Mouse (Mus musculus) liver, postnatal 0 days (tissue): ENCODE results near the gene Hoxa3. TPM values are rescaled to one million over a fixed set of nuclear protein-coding genes. Genes with fewer than 3 reads are reported as not detected.

Experiments used
- ATAC-seq: fragments of 200-750 bp; cut with Nextera tagmentation; 2 replicates; pipeline ENCODE4 v1.8.0; 2017; ENCODE audit warnings: mild to moderate bottlenecking, moderate library complexity
- DNase-seq: peaks from one replicate; pipeline ENCODE4 v3.0.0-alpha.2; 2016
- H3K27ac ChIP-seq: fragments of 300-500 bp; sonication (generic); 2 replicates; pipeline ENCODE4 v1.5.1; 2014; ENCODE audit warnings: antibody characterized with exemption, moderate library complexity, mild to moderate bottlenecking, low read depth
- H3K27me3 ChIP-seq: fragments of 300-500 bp; sonication (generic); 2 replicates; pipeline ENCODE4 v1.6.1; 2014; ENCODE audit warnings: low read length, control low read depth, mixed read lengths; ENCODE audit not compliant: insufficient read depth
- H3K36me3 ChIP-seq: fragments of 300-500 bp; sonication (generic); replicated peaks from 2 replicates; pipeline ENCODE4 v1.6.1; 2014; ENCODE audit warnings: mild to moderate bottlenecking, control low read depth, low read length, moderate library complexity, mixed read lengths; ENCODE audit not compliant: insufficient read depth
- H3K4me1 ChIP-seq: fragments of 300-500 bp; sonication (generic); 2 replicates; pipeline ENCODE4 v1.6.1; 2014; ENCODE audit warnings: antibody characterized with exemption, mild to moderate bottlenecking, control low read depth; ENCODE audit not compliant: insufficient read depth
- H3K4me2 ChIP-seq: fragments of 300-500 bp; sonication (generic); 2 replicates; pipeline ENCODE4 v1.6.1; 2014; ENCODE audit warnings: low read depth, mild to moderate bottlenecking, low read length, moderate library complexity, mixed read lengths
- H3K4me3 ChIP-seq: fragments of 300-500 bp; sonication (generic); 2 replicates; pipeline ENCODE4 v1.5.1; 2014; ENCODE audit warnings: low read depth, low read length
- H3K9ac ChIP-seq: fragments of 300-500 bp; sonication (generic); replicated peaks from 2 replicates; pipeline ENCODE4 v1.6.1; 2014; ENCODE audit warnings: mild to moderate bottlenecking, moderate library complexity
- H3K9me3 ChIP-seq: fragments of 300-500 bp; sonication (generic); 2 replicates; pipeline ENCODE4 v1.6.1; 2016; ENCODE audit warnings: mild to moderate bottlenecking, control low read depth, low read length, mixed read lengths
- CTCF ChIP-seq: sonication (generic); IDR thresholded peaks from 2 replicates; pipeline ENCODE4 v1.5.1; 2016; ENCODE audit warnings: antibody characterized with exemption, low read depth
- EP300 ChIP-seq: IDR thresholded peaks from 2 replicates; pipeline ENCODE4 v1.6.1; 2016; ENCODE audit warnings: antibody characterized with exemption, low read depth, mild to moderate bottlenecking
- WGBS: fragments of 180-500 bp; shearing (Covaris S2); extraction: QIAGEN DNeasy Blood & Tissue Kit; methylation state at CpG from one replicate; pipeline ENCODE4 v1.1.7; 2014; ENCODE audit not compliant: insufficient replicate concordance; 5-methylcytosine and 5-hydroxymethylcytosine counted together
- polyA plus RNA-seq: library from polyadenylated mRNA; unstranded; fragments of >200 nt; fragmentation: Nextera tagmentation; extraction: Ambion mirVana; gene quantifications from 2 replicates; pipeline ENCODE4 v1.2.1, GENCODE M21; 2015

Hoxa3 gene
- polyA plus RNA-seq, 1 experiment from 2014 or later = 0.16 TPM

DNA sequence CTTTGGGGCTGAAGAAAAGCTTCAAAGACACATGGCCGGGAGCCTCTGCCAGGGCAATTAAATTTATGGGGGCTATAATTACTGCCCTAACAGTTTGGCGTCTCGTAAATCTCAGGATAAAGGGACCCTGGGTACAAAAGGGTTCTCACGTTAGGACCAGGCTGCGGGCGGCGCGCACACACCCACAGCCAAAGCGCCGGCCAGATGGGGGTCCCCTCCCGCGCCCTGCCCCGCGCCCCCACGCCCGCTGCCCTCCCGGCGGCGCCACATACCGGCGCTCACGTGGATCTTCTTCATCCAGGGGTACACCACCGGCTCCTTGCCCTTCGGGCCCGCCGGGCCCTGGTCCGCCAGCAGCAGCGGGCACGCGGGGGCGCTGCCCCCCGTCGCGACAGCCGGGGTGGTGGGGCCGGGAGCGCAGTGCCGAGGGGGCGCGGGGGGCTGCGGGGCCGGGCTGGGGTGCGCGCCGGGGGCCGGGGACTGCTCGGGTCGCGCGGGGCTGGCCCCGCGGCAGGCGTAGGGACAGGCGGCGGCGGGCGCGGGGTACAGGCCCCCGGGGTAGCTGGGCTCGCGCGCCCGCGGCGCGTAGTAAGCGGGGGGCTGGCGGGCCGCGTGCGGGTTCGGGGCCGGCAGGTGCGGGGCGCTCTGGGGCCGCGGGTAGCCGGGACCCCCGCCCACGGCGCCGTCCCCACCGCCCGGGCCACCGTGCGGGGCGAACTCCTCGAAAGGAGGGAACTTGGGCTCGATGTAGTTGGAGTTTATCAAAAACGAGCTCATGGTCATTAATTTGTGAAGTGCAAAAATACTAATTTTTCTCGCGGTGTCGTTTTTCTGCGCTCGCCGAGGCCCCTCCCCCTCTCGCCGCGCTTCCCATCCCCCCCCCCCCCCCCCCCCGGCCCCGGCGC is 22.0 kb downstream of the Hoxa3 start, which contains the start of gene Hoxa4:
Gene Hoxa4 (minus strand): TSS at position 848 of the 905 bp plus-strand sequence.
- Histone ChIP-seq H3K9me3 (no peaks in the 10 kb centered on the region), H3K27me3 (peaks cover 74% of the 10 kb centered on the region), H3K9ac (peak within 1 kb of the TSS; percentile 58), H3K36me3 (no peaks in the 10 kb centered on the region), H3K27ac (peak within 1 kb of the TSS; percentile 31), H3K4me2 (peak within 1 kb of the TSS; percentile 73), H3K4me1 (peaks cover 9% of the 10 kb centered on the region), H3K4me3 (peak within 1 kb of the TSS; percentile 55)
- DNase-seq = no peak
- WGBS = 4% methylated on average over 60 of the region's 102 CpGs
- TF ChIP-seq CTCF = no peak
- no peak for TF ChIP-seq EP300
- ATAC-seq = peak; percentile 21; the same call in 1 of the 2 replicates

DNA sequence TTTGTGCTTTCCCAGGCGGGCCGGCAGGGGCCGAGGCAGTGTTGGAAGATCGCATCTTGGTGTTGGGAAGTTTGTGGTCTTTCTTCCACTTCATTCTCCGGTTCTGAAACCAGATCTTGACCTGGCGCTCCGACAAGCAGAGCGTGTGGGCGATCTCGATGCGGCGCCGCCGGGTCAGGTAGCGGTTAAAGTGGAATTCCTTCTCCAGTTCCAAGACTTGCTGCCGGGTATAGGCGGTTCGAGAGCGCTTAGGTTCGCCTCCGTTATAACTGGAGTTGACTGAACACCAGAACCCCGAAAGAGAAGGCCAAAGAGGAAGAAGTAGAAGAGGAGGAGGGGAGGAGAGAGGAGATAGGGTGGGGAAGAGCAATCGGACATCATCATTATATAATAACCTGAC is 22.7 kb downstream of the Hoxa3 start:
- peaks cover 9% of the 10 kb centered on the region for H3K4me1 ChIP-seq
- no peak for DNase-seq
- no peaks in the 10 kb centered on the region for H3K9me3 ChIP-seq
- TF ChIP-seq EP300 = no peak
- TF ChIP-seq CTCF = no peak
- WGBS = 38% methylated on average over 23 of the region's 23 CpGs
- no peak for ATAC-seq
- no peak overlapping the region for H3K9ac ChIP-seq
- H3K27me3 ChIP-seq = peaks cover 76% of the 10 kb centered on the region
- no peak overlapping the region for H3K27ac ChIP-seq
- peak overlapping the region; percentile 73 for H3K4me2 ChIP-seq
- H3K36me3 ChIP-seq = no peaks in the 10 kb centered on the region
- H3K4me3 ChIP-seq = peak overlapping the region; percentile 55; the same call in 1 of the 2 replicates

DNA sequence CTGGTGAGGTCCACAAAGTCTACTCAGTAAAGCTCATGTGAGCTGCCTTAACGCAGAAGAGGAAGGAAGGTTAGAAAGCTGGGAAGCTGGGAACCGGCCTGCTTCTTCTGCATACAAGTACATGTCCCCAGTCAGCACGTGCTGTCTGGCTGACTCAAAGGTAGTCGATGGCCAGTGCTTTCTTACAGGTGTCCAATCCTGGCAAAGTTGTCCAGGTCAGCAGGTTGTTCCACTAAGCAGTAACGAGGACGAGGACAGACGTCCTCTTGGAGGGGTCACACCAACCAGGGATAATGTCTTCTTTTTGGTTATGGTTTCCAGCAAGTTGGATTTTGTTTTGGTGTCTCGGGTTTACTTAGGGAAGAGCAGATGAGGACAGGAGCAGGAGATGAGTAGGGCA is 23.2 kb downstream of the Hoxa3 start:
- H3K27ac ChIP-seq = no peak overlapping the region
- H3K9ac ChIP-seq = no peak overlapping the region
- peaks cover 9% of the 10 kb centered on the region for H3K4me1 ChIP-seq
- H3K4me3 ChIP-seq = no peak overlapping the region
- H3K36me3 ChIP-seq = no peaks in the 10 kb centered on the region
- 46% methylated on average over 8 of the region's 8 CpGs for WGBS
- H3K9me3 ChIP-seq = no peaks in the 10 kb centered on the region
- TF ChIP-seq CTCF (no peak), EP300 (no peak)
- no peak for ATAC-seq
- H3K27me3 ChIP-seq = peaks cover 77% of the 10 kb centered on the region
- H3K4me2 ChIP-seq = peak overlapping the region; percentile 73; the same call in 1 of the 2 replicates
- no peak for DNase-seq

DNA sequence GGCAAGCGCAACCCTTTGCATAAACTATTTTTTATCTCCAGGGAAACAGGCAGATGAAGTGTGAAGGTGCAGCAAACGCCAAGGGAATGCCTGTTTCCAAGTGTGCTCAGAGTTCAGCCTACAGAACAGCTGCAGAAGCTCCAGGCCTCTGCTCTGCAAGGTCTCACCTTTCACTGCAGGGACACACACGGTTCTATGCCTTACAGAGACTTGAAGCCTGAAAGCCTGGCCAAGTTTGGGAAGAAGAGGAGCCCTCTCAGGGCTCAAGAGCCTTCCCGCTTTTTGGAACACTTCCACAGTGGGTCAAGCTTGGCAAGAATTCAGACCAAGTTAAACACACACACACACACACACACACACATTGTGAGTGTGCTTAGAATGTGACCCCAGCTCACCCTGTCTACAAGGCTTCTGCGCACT is 24.0 kb downstream of the Hoxa3 start:
- DNase-seq = no peak
- peaks cover 80% of the 10 kb centered on the region for H3K27me3 ChIP-seq
- 45% methylated on average over 5 of the region's 5 CpGs for WGBS
- no peak overlapping the region for H3K27ac ChIP-seq
- no peak overlapping the region for H3K4me3 ChIP-seq
- H3K36me3 ChIP-seq = no peaks in the 10 kb centered on the region
- ATAC-seq = no peak
- H3K4me2 ChIP-seq = no peak overlapping the region
- H3K9me3 ChIP-seq = no peaks in the 10 kb centered on the region
- H3K9ac ChIP-seq = no peak overlapping the region
- H3K4me1 ChIP-seq = peaks cover 9% of the 10 kb centered on the region
- TF ChIP-seq CTCF (no peak), EP300 (no peak)

DNA sequence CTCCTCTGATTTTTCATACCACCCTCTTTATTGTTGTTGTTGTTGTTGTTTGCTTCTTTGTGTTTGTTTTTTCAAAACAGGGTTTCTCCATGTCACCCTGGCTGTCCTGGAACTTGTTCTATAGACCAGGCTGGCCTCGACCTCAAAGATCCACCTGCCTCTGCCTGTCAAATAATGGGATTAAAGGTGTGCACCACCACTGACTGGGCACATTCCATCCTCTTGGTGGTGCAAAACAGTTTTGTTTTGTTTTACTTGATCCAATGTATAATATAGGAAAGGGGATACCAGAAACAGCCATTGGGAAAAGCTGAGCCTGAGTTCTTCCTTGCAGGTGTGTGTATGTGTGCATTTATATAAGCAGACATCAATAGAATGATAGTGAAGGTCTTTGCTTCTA is 26.6 kb downstream of the Hoxa3 start:
- Histone ChIP-seq H3K36me3 (no peaks in the 10 kb centered on the region), H3K9me3 (no peaks in the 10 kb centered on the region), H3K4me3 (no peak overlapping the region), H3K9ac (no peak overlapping the region), H3K4me2 (no peak overlapping the region), H3K27me3 (peaks cover 66% of the 10 kb centered on the region), H3K27ac (no peak overlapping the region), H3K4me1 (peaks cover 8% of the 10 kb centered on the region; the same call in 1 of the 2 replicates)
- 46% methylated on average over 1 of the region's 1 CpGs for WGBS
- no peak for TF ChIP-seq CTCF
- TF ChIP-seq EP300 = no peak
- ATAC-seq = no peak
- no peak for DNase-seq

DNA sequence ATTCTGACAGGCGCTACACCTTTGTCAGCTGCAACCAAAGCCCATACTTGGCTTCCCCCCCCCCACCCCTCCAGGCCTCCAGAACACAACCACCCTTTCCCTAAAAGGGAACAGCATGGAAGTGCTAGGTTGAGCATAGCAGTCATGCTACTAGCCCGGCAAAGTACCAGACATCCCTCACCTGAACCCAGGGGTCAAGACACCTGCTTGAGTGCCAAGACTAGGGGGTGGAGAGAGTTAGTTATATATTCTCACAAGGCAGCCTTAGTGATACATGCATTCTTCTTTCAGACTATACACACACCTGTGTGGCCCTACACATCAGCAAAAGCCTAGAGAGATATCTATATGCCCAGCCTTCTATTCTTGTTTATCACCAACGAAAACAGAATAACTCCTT is 27.3 kb downstream of the Hoxa3 start:
- Histone ChIP-seq H3K27me3 (peaks cover 63% of the 10 kb centered on the region), H3K27ac (no peak overlapping the region), H3K36me3 (no peaks in the 10 kb centered on the region), H3K9me3 (no peaks in the 10 kb centered on the region), H3K4me1 (peaks cover 8% of the 10 kb centered on the region; the same call in 1 of the 2 replicates), H3K9ac (no peak overlapping the region), H3K4me3 (no peak overlapping the region), H3K4me2 (no peak overlapping the region)
- DNase-seq (no peak), ATAC-seq (no peak)
- TF ChIP-seq EP300 (no peak), CTCF (no peak)
- 42% methylated on average over 3 of the region's 3 CpGs for WGBS
